Mouse (Mus musculus) B cell, adult 62 days (primary cell): ENCODE measurements around the gene Olfr1459. TPM values are rescaled to one million over a fixed set of nuclear protein-coding genes. Genes with fewer than 3 reads are reported as not detected.

Experiments
- total RNA-seq: library from RNA; stranded (reverse); gene quantifications from 4 replicates; pipeline ENCODE4 v1.2.4, GENCODE M21; 2023

The Olfr1459 gene
- total RNA-seq: 0.12 to 0.24 TPM (median 0.19 TPM) in 4 replicates

GRCm38 (mm10) chr19:13149449-13149848 lies at the start of gene Olfr1459:
TSS of gene Olfr1459 (minus strand) at chr19:13149549.

GRCm38 (mm10) chr19:13185434-13185833 lies 36.1 kb upstream of the Olfr1459 start, which contains the start of gene Olfr1462:
TSS of gene Olfr1462 (plus strand) at chr19:13185734.

GRCm38 (mm10) chr19:13162700-13163099 lies 13.4 kb upstream of the Olfr1459 start, which contains the start of gene Olfr1461:
TSS of gene Olfr1461 (plus strand) at chr19:13163000.

GRCm38 (mm10) chr19:13106675-13107074 lies 42.7 kb downstream of the Olfr1459 start, which contains the start of gene Olfr1458:
TSS of gene Olfr1458 (minus strand) at chr19:13106775.

GRCm38 (mm10) chr19:13097791-13098190 lies 51.6 kb downstream of the Olfr1459 start, which contains the start of gene Olfr1457:
TSS of gene Olfr1457 (minus strand) at chr19:13097891.

Other genes starting within 250 kb of the Olfr1459 start
- gene Olfr1447, start 245.8 kb downstream of the Olfr1459 start, total RNA-seq: not detected in 4 replicates
- not detected in 4 replicates for gene Olfr1448, start 225.1 kb downstream of the Olfr1459 start, total RNA-seq
- gene Olfr1449, start 218.7 kb downstream of the Olfr1459 start, total RNA-seq: not detected in 4 replicates
- not detected in 4 replicates for gene Olfr1450, start 199.3 kb downstream of the Olfr1459 start, total RNA-seq
- gene Olfr1451, start 154.5 kb downstream of the Olfr1459 start, total RNA-seq: not detected in 4 replicates
- not detected in 4 replicates for gene Olfr1453, start 121.2 kb downstream of the Olfr1459 start, total RNA-seq
- not detected in 4 replicates for gene Olfr1454, start 88.9 kb downstream of the Olfr1459 start, total RNA-seq
- gene Olfr1457, start 51.7 kb downstream of the Olfr1459 start, total RNA-seq: not detected in 4 replicates
- gene Olfr1458, start 42.8 kb downstream of the Olfr1459 start, total RNA-seq: not detected in 4 replicates
- gene Olfr1461, start 13.5 kb upstream of the Olfr1459 start, total RNA-seq: not detected in 4 replicates
- not detected in 4 replicates for gene Olfr1462, start 36.2 kb upstream of the Olfr1459 start, total RNA-seq
- not detected in 4 replicates for gene Olfr1463, start 81.8 kb upstream of the Olfr1459 start, total RNA-seq
- not detected in 4 replicates for gene Olfr1465, start 166.0 kb upstream of the Olfr1459 start, total RNA-seq
- not detected in 4 replicates for gene Olfr1466, start 189.3 kb upstream of the Olfr1459 start, total RNA-seq
- not detected in 4 replicates for gene Olfr1467, start 212.7 kb upstream of the Olfr1459 start, total RNA-seq